Mouse (Mus musculus): ENCODE measurements around the gene Mus81. TPM values are rescaled to one million over a fixed set of nuclear protein-coding genes. Genes with fewer than 3 reads are reported as not detected.

The Mus81 gene
- 10 to 100 TPM; 29.0 to 38.5 (median 33.8) TPM for total RNA-seq (2022)

GRCm38 (mm10) chr19:5487768-5488550, at the start of gene Mus81:
Gene Mus81 (minus strand): TSS chr19:5488402.
- peak; percentile 93 to 94 for DNase-seq (ENCODE audit: low spot score in 2 of 2)

- no peak for DNase-seq (ENCODE audit: low spot score in 2 of 2)
Observed at GRCm38 (mm10) chr19:5532520-5532919, 44.3 kb upstream of the Mus81 start.

- no peak for DNase-seq (ENCODE audit: low spot score in 2 of 2)
Observed at GRCm38 (mm10) chr19:5530138-5530524, 41.9 kb upstream of the Mus81 start.

- DNase-seq (ENCODE audit: low spot score in 2 of 2) = peak; percentile 83 to 93
Observed at GRCm38 (mm10) chr19:5529325-5530137, 41.3 kb upstream of the Mus81 start.

GRCm38 (mm10) chr19:5525204-5525603, 37.0 kb upstream of the Mus81 start:
- no peak for DNase-seq (ENCODE audit: low spot score in 2 of 2)

GRCm38 (mm10) chr19:5518721-5519120, 30.5 kb upstream of the Mus81 start:
- no peak for DNase-seq (ENCODE audit: low spot score in 2 of 2)

- no peak for DNase-seq (ENCODE audit: low spot score in 2 of 2)
Observed at GRCm38 (mm10) chr19:5516906-5517505, 28.8 kb upstream of the Mus81 start.

GRCm38 (mm10) chr19:5515840-5516777, 27.9 kb upstream of the Mus81 start:
- DNase-seq (ENCODE audit: low spot score in 2 of 2) = no peak

- no peak for DNase-seq (ENCODE audit: low spot score in 2 of 2)
Observed at GRCm38 (mm10) chr19:5513005-5513349, 24.8 kb upstream of the Mus81 start.

- no peak for DNase-seq (ENCODE audit: low spot score in 2 of 2)
Observed at GRCm38 (mm10) chr19:5512091-5513004, 24.1 kb upstream of the Mus81 start.

- no peak for DNase-seq (ENCODE audit: low spot score in 2 of 2)
Observed at GRCm38 (mm10) chr19:5511074-5511632, 23.0 kb upstream of the Mus81 start.

GRCm38 (mm10) chr19:5510031-5511026, 22.1 kb upstream of the Mus81 start, which contains the start of gene Snx32:
Gene Snx32 (minus strand): TSS chr19:5510538.
- peak; percentile 99 for DNase-seq (ENCODE audit: low spot score in 2 of 2)

- no peak for DNase-seq (ENCODE audit: low spot score in 2 of 2)
Observed at GRCm38 (mm10) chr19:5503687-5504086, 15.5 kb upstream of the Mus81 start, which contains the start of gene 1700020D05Rik. Gene 1700020D05Rik (minus strand): TSS chr19:5503787.

- no peak for DNase-seq (ENCODE audit: low spot score in 2 of 2)
Observed at GRCm38 (mm10) chr19:5500330-5500875, 12.2 kb upstream of the Mus81 start.

GRCm38 (mm10) chr19:5496052-5496370, 7.8 kb upstream of the Mus81 start:
- no peak for DNase-seq (ENCODE audit: low spot score in 2 of 2)

GRCm38 (mm10) chr19:5495353-5496051, 7.3 kb upstream of the Mus81 start:
- no peak for DNase-seq (ENCODE audit: low spot score in 2 of 2)

- no peak for DNase-seq (ENCODE audit: low spot score in 2 of 2)
Observed at GRCm38 (mm10) chr19:5494314-5494713, 6.1 kb upstream of the Mus81 start.

All from layer of hippocampus, adult 8-10 months (tissue).